Mouse (Mus musculus): ENCODE measurements around the gene Pex14.

Gene Pex14

GRCm38 (mm10) chr4:148912826-148913590, 186.7 kb downstream of the Pex14 start:
- no peak for DNase-seq

GRCm38 (mm10) chr4:148912134-148912533, 187.5 kb downstream of the Pex14 start:
- no peak for DNase-seq
